Mouse (Mus musculus): ENCODE data around the gene Spdef. TPM values are rescaled to one million over a fixed set of nuclear protein-coding genes. Genes with fewer than 3 reads are reported as not detected.

The Spdef gene
- polyA plus RNA-seq, 1 experiment from 2014 or later, result not detected

GRCm38 (mm10) chr17:27678924-27679813 lies 49.6 kb downstream of the Spdef start:
- Histone ChIP-seq H3K4me2 (no peak overlapping the region), H3K9me3 (ENCODE audit: control insufficient read depth, low read length) (no peaks in the 10 kb centered on the region), H3K4me1 (replicated peaks; ENCODE audit: control insufficient read depth, insufficient read depth, low read length) (peaks cover 8% of the 10 kb centered on the region; the same call in 1 of the 2 replicates), H3K4me3 (ENCODE audit: low read depth, low read length) (no peak overlapping the region), H3K27me3 (replicated peaks; ENCODE audit: control insufficient read depth, insufficient read depth, low read length) (peaks cover 16% of the 10 kb centered on the region), H3K9ac (ENCODE audit: low read depth, low read length) (no peak overlapping the region), H3K36me3 (ENCODE audit: control insufficient read depth, insufficient read depth, low read length) (no peaks in the 10 kb centered on the region), H3K27ac (ENCODE audit: low read depth, low read length) (no peak overlapping the region)
- DNase-seq (ENCODE audit: low spot score), result no peak
- ATAC-seq (replicated peaks; ENCODE audit: low FRiP score), result no peak
- WGBS, result 47% methylated on average over 11 of the region's 11 CpGs

GRCm38 (mm10) chr17:27677756-27678155 lies 51.0 kb downstream of the Spdef start:
- Histone ChIP-seq H3K9me3 (ENCODE audit: control insufficient read depth, low read length) (no peaks in the 10 kb centered on the region), H3K36me3 (ENCODE audit: control insufficient read depth, insufficient read depth, low read length) (no peaks in the 10 kb centered on the region), H3K9ac (ENCODE audit: low read depth, low read length) (no peak overlapping the region), H3K4me3 (ENCODE audit: low read depth, low read length) (no peak overlapping the region), H3K27me3 (replicated peaks; ENCODE audit: control insufficient read depth, insufficient read depth, low read length) (peaks cover 2% of the 10 kb centered on the region), H3K4me1 (replicated peaks; ENCODE audit: control insufficient read depth, insufficient read depth, low read length) (peaks cover 8% of the 10 kb centered on the region; the same call in 1 of the 2 replicates), H3K4me2 (no peak overlapping the region), H3K27ac (ENCODE audit: low read depth, low read length) (no peak overlapping the region)
- no peak for ATAC-seq (replicated peaks; ENCODE audit: low FRiP score)
- WGBS, result 78% methylated on average over 5 of the region's 5 CpGs
- no peak for DNase-seq (ENCODE audit: low spot score)

GRCm38 (mm10) chr17:27676270-27676669 lies 52.5 kb downstream of the Spdef start:
- Histone ChIP-seq H3K27me3 (replicated peaks; ENCODE audit: control insufficient read depth, insufficient read depth, low read length) (no peaks in the 10 kb centered on the region), H3K27ac (ENCODE audit: low read depth, low read length) (no peak overlapping the region), H3K4me1 (replicated peaks; ENCODE audit: control insufficient read depth, insufficient read depth, low read length) (peaks cover 8% of the 10 kb centered on the region; the same call in 1 of the 2 replicates), H3K9ac (ENCODE audit: low read depth, low read length) (no peak overlapping the region), H3K4me3 (ENCODE audit: low read depth, low read length) (no peak overlapping the region), H3K9me3 (ENCODE audit: control insufficient read depth, low read length) (no peaks in the 10 kb centered on the region), H3K36me3 (ENCODE audit: control insufficient read depth, insufficient read depth, low read length) (no peaks in the 10 kb centered on the region), H3K4me2 (no peak overlapping the region)
- WGBS, result 64% methylated on average over 7 of the region's 7 CpGs
- DNase-seq (ENCODE audit: low spot score) (no peak), ATAC-seq (replicated peaks; ENCODE audit: low FRiP score) (no peak)

GRCm38 (mm10) chr17:27675453-27675852 lies 53.3 kb downstream of the Spdef start:
- DNase-seq (ENCODE audit: low spot score) (no peak), ATAC-seq (replicated peaks; ENCODE audit: low FRiP score) (no peak)
- Histone ChIP-seq H3K9me3 (ENCODE audit: control insufficient read depth, low read length) (no peaks in the 10 kb centered on the region), H3K27me3 (replicated peaks; ENCODE audit: control insufficient read depth, insufficient read depth, low read length) (no peaks in the 10 kb centered on the region), H3K4me2 (no peak overlapping the region), H3K4me3 (ENCODE audit: low read depth, low read length) (no peak overlapping the region), H3K9ac (ENCODE audit: low read depth, low read length) (no peak overlapping the region), H3K4me1 (replicated peaks; ENCODE audit: control insufficient read depth, insufficient read depth, low read length) (peaks cover 8% of the 10 kb centered on the region; the same call in 1 of the 2 replicates), H3K36me3 (ENCODE audit: control insufficient read depth, insufficient read depth, low read length) (no peaks in the 10 kb centered on the region), H3K27ac (ENCODE audit: low read depth, low read length) (no peak overlapping the region)
- WGBS, result 53% methylated on average over 9 of the region's 9 CpGs

GRCm38 (mm10) chr17:27673945-27674344 lies 54.8 kb downstream of the Spdef start:
- ATAC-seq (replicated peaks; ENCODE audit: low FRiP score) (no peak), DNase-seq (ENCODE audit: low spot score) (no peak)
- no peaks in the 10 kb centered on the region for H3K9me3 ChIP-seq (ENCODE audit: control insufficient read depth, low read length)
- peaks cover 2% of the 10 kb centered on the region; the same call in 1 of the 2 replicates for H3K4me1 ChIP-seq (replicated peaks; ENCODE audit: control insufficient read depth, insufficient read depth, low read length)
- H3K27ac ChIP-seq (ENCODE audit: low read depth, low read length), result no peak overlapping the region
- no peaks in the 10 kb centered on the region for H3K36me3 ChIP-seq (ENCODE audit: control insufficient read depth, insufficient read depth, low read length)
- no peak overlapping the region for H3K9ac ChIP-seq (ENCODE audit: low read depth, low read length)
- 77% methylated on average over 7 of the region's 7 CpGs for WGBS
- no peak overlapping the region for H3K4me3 ChIP-seq (ENCODE audit: low read depth, low read length)
- H3K4me2 ChIP-seq, result no peak overlapping the region
- H3K27me3 ChIP-seq (replicated peaks; ENCODE audit: control insufficient read depth, insufficient read depth, low read length), result no peaks in the 10 kb centered on the region

- no peak overlapping the region for H3K4me2 ChIP-seq
- H3K27ac ChIP-seq (ENCODE audit: low read depth, low read length), result no peak overlapping the region
- WGBS, result 71% methylated on average over 6 of the region's 6 CpGs
- DNase-seq (ENCODE audit: low spot score), result no peak
- H3K9me3 ChIP-seq (ENCODE audit: control insufficient read depth, low read length), result no peaks in the 10 kb centered on the region
- H3K4me3 ChIP-seq (ENCODE audit: low read depth, low read length), result no peak overlapping the region
- H3K9ac ChIP-seq (ENCODE audit: low read depth, low read length), result no peak overlapping the region
- no peaks in the 10 kb centered on the region; the same call in 1 of the 2 replicates for H3K4me1 ChIP-seq (replicated peaks; ENCODE audit: control insufficient read depth, insufficient read depth, low read length)
- no peaks in the 10 kb centered on the region for H3K36me3 ChIP-seq (ENCODE audit: control insufficient read depth, insufficient read depth, low read length)
- H3K27me3 ChIP-seq (replicated peaks; ENCODE audit: control insufficient read depth, insufficient read depth, low read length), result no peaks in the 10 kb centered on the region
- no peak for ATAC-seq (replicated peaks; ENCODE audit: low FRiP score)
Measured at GRCm38 (mm10) chr17:27671720-27672119, 57.0 kb downstream of the Spdef start.

Other genes with a start within 250 kb of the Spdef start
- gene Grm4, start 207.6 kb downstream of the Spdef start, polyA plus RNA-seq (2014; fragmentation: Nextera tagmentation; extraction: Ambion mirVana), result 0.12 and 0.18 TPM in 2 replicates
- 667 and 675 TPM in 2 replicates for gene Hmga1, start 172.5 kb downstream of the Spdef start, polyA plus RNA-seq (2014; fragmentation: Nextera tagmentation; extraction: Ambion mirVana)
- gene AI413582, start 163.2 kb downstream of the Spdef start, polyA plus RNA-seq (2014; fragmentation: Nextera tagmentation; extraction: Ambion mirVana), result 23.6 and 28.4 TPM in 2 replicates
- 19.6 and 26.1 TPM in 2 replicates for gene Nudt3, start 105.5 kb downstream of the Spdef start, polyA plus RNA-seq (2014; fragmentation: Nextera tagmentation; extraction: Ambion mirVana)
- gene RPS10-NUDT3, start 93.7 kb downstream of the Spdef start, polyA plus RNA-seq (2014; fragmentation: Nextera tagmentation; extraction: Ambion mirVana), result not detected in 2 replicates
- gene Rps10, start 92.3 kb downstream of the Spdef start, polyA plus RNA-seq (2014; fragmentation: Nextera tagmentation; extraction: Ambion mirVana), result 1,138 and 1,235 TPM in 2 replicates
- gene Pacsin1, start 73.4 kb downstream of the Spdef start, polyA plus RNA-seq (2014; fragmentation: Nextera tagmentation; extraction: Ambion mirVana), result 0.71 and 0.75 TPM in 2 replicates
- 19.2 and 22.7 TPM in 2 replicates for gene D17Wsu92e, start 91.7 kb upstream of the Spdef start, polyA plus RNA-seq (2014; fragmentation: Nextera tagmentation; extraction: Ambion mirVana)
- 305 and 315 TPM in 2 replicates for gene Snrpc, start 109.2 kb upstream of the Spdef start, polyA plus RNA-seq (2014; fragmentation: Nextera tagmentation; extraction: Ambion mirVana)
- gene Uhrf1bp1, start 127.5 kb upstream of the Spdef start, polyA plus RNA-seq (2014; fragmentation: Nextera tagmentation; extraction: Ambion mirVana), result 9.2 and 9.4 TPM in 2 replicates
- gene Anks1, start 180.4 kb upstream of the Spdef start, polyA plus RNA-seq (2014; fragmentation: Nextera tagmentation; extraction: Ambion mirVana), result 8.3 and 8.9 TPM in 2 replicates
- 61.0 and 70.0 TPM in 2 replicates for gene Taf11, start 180.9 kb upstream of the Spdef start, polyA plus RNA-seq (2014; fragmentation: Nextera tagmentation; extraction: Ambion mirVana)